Mouse (Mus musculus): ENCODE data around the gene Exoc6b. TPM values are rescaled to one million over a fixed set of nuclear protein-coding genes. Genes with fewer than 3 reads are reported as not detected.

The Exoc6b gene
- polyA plus RNA-seq, 1 experiment from 2014 or later: 31.2 TPM

DNA sequence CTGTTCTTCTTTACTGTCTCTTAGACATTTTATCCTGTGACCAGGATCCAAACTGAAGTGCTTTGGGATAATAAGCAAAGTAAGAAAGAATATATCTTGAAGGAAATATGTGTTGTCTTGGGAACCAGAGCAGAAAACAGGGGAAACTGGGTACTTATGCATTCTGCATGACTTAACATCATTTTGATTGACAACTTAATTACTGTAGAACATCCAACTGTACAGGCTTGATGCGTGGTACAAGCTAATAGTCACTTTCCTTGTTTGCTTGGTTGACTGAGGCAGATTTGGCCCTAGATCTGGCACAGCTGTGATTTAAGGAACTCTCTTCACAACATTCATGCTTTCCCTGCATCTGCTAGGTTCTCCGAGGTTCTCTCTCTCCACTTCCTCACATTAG lies 285.3 kb downstream of the Exoc6b start:
- Histone ChIP-seq H3K27ac (ENCODE audit: low read length) (no peak overlapping the region), H3K4me1 (ENCODE audit: control insufficient read depth, insufficient read depth, low read length) (no peaks in the 10 kb centered on the region), H3K9me3 (replicated peaks; ENCODE audit: control insufficient read depth, low read length) (no peaks in the 10 kb centered on the region), H3K36me3 (ENCODE audit: control insufficient read depth, insufficient read depth, low read length) (no peaks in the 10 kb centered on the region), H3K4me2 (ENCODE audit: low read depth, low read length) (no peak overlapping the region), H3K9ac (ENCODE audit: low read length) (no peak overlapping the region), H3K4me3 (replicated peaks; ENCODE audit: low read length) (no peak overlapping the region), H3K27me3 (ENCODE audit: control insufficient read depth, insufficient read depth, low read length) (no peaks in the 10 kb centered on the region)
- no peak for ATAC-seq (ENCODE audit: insufficient read depth, low FRiP score)
- WGBS: 67% methylated on average over 2 of the region's 2 CpGs

DNA sequence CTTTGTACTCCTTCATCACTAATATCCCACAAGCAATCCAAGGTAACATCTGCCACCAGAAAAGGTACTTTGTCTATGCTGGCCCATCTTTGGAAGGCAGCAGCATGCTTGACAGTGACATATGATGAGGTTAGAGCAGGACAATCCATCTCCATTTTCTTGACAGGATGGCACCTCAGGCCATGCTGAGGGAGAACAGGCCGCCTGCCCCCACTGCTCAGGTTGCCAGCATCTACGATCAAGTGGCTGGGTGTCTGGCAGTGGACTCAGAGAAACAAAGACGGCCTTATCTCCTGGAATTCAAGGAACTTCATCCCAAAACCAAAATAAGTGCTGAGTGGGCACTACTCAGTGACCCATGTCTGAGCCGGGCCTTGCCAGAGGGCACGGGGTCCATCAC lies 289.3 kb downstream of the Exoc6b start:
- ATAC-seq (ENCODE audit: insufficient read depth, low FRiP score): no peak
- Histone ChIP-seq H3K4me3 (replicated peaks; ENCODE audit: low read length) (no peak overlapping the region), H3K27me3 (ENCODE audit: control insufficient read depth, insufficient read depth, low read length) (no peaks in the 10 kb centered on the region), H3K9me3 (replicated peaks; ENCODE audit: control insufficient read depth, low read length) (no peaks in the 10 kb centered on the region), H3K4me1 (ENCODE audit: control insufficient read depth, insufficient read depth, low read length) (peaks cover 12% of the 10 kb centered on the region; the same call in 1 of the 2 replicates), H3K36me3 (ENCODE audit: control insufficient read depth, insufficient read depth, low read length) (no peaks in the 10 kb centered on the region), H3K27ac (ENCODE audit: low read length) (no peak overlapping the region), H3K4me2 (ENCODE audit: low read depth, low read length) (no peak overlapping the region), H3K9ac (ENCODE audit: low read length) (no peak overlapping the region)
- 46% methylated on average over 5 of the region's 5 CpGs for WGBS

DNA sequence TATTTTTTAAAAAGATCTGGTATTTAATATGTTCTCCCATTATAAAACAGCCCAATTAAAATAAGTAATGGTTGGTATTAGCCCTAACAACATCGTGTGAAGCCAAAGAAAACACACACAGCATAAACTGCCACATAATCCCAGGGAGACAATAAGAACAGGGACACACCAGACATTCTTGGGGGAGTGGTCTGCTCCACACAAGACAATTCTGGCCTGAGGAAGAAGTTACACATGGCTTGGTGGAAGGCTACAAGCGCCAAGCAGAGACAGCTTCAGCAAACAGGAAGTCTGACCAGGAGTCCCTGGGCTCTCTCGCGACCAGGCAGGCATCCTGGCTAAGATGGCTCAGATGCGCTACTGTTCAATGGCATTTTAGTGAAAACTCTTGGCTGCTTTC lies 290.3 kb downstream of the Exoc6b start:
- WGBS: 62% methylated on average over 5 of the region's 5 CpGs

DNA sequence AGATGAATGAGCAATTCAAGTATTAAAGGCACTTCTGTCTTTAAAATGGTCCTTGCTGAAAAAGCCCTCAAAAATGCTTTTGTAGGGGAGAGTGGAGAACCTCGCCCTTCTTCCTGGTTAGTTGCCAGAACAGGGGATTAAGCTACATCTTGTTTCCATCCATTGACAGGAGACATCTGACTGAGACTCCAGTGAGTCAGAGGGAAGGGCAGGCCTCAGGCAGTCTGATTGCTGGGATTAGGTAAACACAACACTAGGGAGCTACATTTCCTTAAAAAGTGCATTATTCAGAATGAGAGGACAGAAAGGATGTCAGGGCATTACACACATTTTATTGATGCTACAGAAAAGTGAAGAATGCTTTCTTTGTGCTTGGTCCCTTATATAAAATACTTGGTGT lies 293.4 kb downstream of the Exoc6b start:
- Histone ChIP-seq H3K27ac (ENCODE audit: low read length) (0 out of 2 replicates have a peak overlapping the region, but pooled peaks have one; percentile 51), H3K27me3 (ENCODE audit: control insufficient read depth, insufficient read depth, low read length) (no peaks in the 10 kb centered on the region), H3K4me1 (ENCODE audit: control insufficient read depth, insufficient read depth, low read length) (peaks cover 12% of the 10 kb centered on the region; the same call in 1 of the 2 replicates), H3K36me3 (ENCODE audit: control insufficient read depth, insufficient read depth, low read length) (no peaks in the 10 kb centered on the region), H3K9me3 (replicated peaks; ENCODE audit: control insufficient read depth, low read length) (no peaks in the 10 kb centered on the region), H3K4me3 (replicated peaks; ENCODE audit: low read length) (no peak overlapping the region), H3K9ac (ENCODE audit: low read length) (no peak overlapping the region), H3K4me2 (ENCODE audit: low read depth, low read length) (no peak overlapping the region)
- ATAC-seq (ENCODE audit: insufficient read depth, low FRiP score): peak; percentile 79; the same call in 1 of the 2 replicates
- 24% methylated on average over 1 of the region's 1 CpGs for WGBS

More for the DNA sequence above, 290.3 kb downstream of the Exoc6b start:
- no peak for ATAC-seq (ENCODE audit: insufficient read depth, low FRiP score)
- no peak overlapping the region for H3K9ac ChIP-seq (ENCODE audit: low read length)
- H3K4me2 ChIP-seq (ENCODE audit: low read depth, low read length): no peak overlapping the region
- H3K27ac ChIP-seq (ENCODE audit: low read length): no peak overlapping the region
- no peak overlapping the region for H3K4me3 ChIP-seq (replicated peaks; ENCODE audit: low read length)
- H3K4me1 ChIP-seq (ENCODE audit: control insufficient read depth, insufficient read depth, low read length): peaks cover 12% of the 10 kb centered on the region; the same call in 1 of the 2 replicates
- no peaks in the 10 kb centered on the region for H3K36me3 ChIP-seq (ENCODE audit: control insufficient read depth, insufficient read depth, low read length)
- H3K9me3 ChIP-seq (replicated peaks; ENCODE audit: control insufficient read depth, low read length): no peaks in the 10 kb centered on the region
- H3K27me3 ChIP-seq (ENCODE audit: control insufficient read depth, insufficient read depth, low read length): no peaks in the 10 kb centered on the region

DNA sequence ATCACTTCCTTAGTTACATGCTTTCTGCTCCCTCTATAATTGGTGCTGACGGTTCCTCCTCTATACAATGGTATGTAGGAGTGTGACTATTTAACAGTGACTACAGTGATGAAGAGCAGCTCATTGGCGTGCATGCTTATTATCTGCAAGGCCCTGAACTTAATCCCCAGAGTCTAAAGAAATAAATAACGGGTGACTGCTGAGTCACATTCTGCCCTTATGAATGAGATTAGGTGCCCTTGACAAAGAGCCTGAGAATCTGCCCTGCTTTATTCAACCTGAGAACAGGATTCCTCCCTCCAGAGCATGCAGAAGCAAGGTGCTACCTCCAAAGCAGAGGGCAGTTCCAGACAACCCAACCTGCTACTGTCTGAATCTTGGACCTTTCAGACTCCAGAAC lies 314.0 kb downstream of the Exoc6b start:
- no peak overlapping the region for H3K9ac ChIP-seq (ENCODE audit: low read length)
- H3K4me1 ChIP-seq (ENCODE audit: control insufficient read depth, insufficient read depth, low read length): no peaks in the 10 kb centered on the region
- WGBS: 59% methylated on average over 3 of the region's 3 CpGs
- no peaks in the 10 kb centered on the region for H3K36me3 ChIP-seq (ENCODE audit: control insufficient read depth, insufficient read depth, low read length)
- H3K27ac ChIP-seq (ENCODE audit: low read length): no peak overlapping the region
- H3K4me2 ChIP-seq (ENCODE audit: low read depth, low read length): no peak overlapping the region
- no peaks in the 10 kb centered on the region for H3K9me3 ChIP-seq (replicated peaks; ENCODE audit: control insufficient read depth, low read length)
- no peaks in the 10 kb centered on the region for H3K27me3 ChIP-seq (ENCODE audit: control insufficient read depth, insufficient read depth, low read length)
- H3K4me3 ChIP-seq (replicated peaks; ENCODE audit: low read length): no peak overlapping the region
- no peak for ATAC-seq (ENCODE audit: insufficient read depth, low FRiP score)

DNA sequence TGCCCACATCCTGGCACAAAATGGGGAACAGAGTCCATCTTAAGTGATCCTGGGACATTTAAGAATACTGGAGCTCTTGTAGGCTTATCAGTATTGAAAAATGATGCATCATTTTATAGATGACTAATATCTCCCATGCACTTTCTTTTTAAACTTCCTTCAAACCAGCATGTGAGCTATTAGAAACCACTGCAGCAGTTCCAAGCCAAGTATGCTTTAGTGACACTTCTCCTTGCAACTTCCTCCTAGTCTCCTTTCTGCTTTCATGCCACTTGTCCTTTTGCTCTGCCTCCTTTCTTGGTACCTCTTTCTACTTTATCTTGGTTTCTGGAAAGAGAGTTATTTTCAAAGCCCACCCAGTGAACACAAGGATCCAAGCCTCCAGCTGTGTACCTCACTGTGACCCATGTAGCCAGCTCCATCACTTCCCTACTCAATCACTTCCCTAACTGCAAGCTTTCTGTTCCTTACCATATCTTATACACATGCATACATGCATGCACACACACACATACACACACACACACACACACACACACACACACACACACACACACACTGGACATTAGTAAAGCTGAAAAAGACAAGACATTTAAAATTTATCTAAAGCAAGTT lies 316.4 kb downstream of the Exoc6b start:
- Histone ChIP-seq H3K9me3 (replicated peaks; ENCODE audit: control insufficient read depth, low read length) (no peaks in the 10 kb centered on the region), H3K27ac (ENCODE audit: low read length) (no peak overlapping the region), H3K27me3 (ENCODE audit: control insufficient read depth, insufficient read depth, low read length) (no peaks in the 10 kb centered on the region), H3K36me3 (ENCODE audit: control insufficient read depth, insufficient read depth, low read length) (no peaks in the 10 kb centered on the region), H3K4me1 (ENCODE audit: control insufficient read depth, insufficient read depth, low read length) (no peaks in the 10 kb centered on the region), H3K9ac (ENCODE audit: low read length) (no peak overlapping the region), H3K4me3 (replicated peaks; ENCODE audit: low read length) (no peak overlapping the region), H3K4me2 (ENCODE audit: low read depth, low read length) (no peak overlapping the region)
- ATAC-seq (ENCODE audit: insufficient read depth, low FRiP score): no peak

DNA sequence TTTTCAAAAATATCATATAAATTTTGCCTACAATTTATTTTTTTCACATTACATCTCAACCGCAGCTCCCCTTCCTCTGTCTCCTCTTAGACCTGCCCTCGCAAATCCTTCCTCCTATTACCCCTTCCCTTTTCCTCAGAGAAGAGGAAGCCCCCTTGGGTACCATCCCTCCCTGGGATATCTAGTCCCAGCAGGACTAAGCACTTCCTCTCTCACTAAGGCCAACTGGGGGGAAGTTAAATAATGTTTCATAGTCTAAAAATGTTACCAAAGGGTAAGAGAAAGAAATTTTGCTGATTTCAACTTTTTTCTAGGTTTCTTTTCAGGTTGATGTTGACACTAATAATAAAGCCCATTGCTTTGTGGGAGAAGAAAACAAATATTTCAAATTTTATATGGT lies 317.9 kb downstream of the Exoc6b start:
- no peaks in the 10 kb centered on the region for H3K4me1 ChIP-seq (ENCODE audit: control insufficient read depth, insufficient read depth, low read length)
- no peaks in the 10 kb centered on the region for H3K9me3 ChIP-seq (replicated peaks; ENCODE audit: control insufficient read depth, low read length)
- H3K9ac ChIP-seq (ENCODE audit: low read length): no peak overlapping the region
- 82% methylated on average over 2 of the region's 2 CpGs for WGBS
- H3K4me3 ChIP-seq (replicated peaks; ENCODE audit: low read length): no peak overlapping the region
- H3K36me3 ChIP-seq (ENCODE audit: control insufficient read depth, insufficient read depth, low read length): no peaks in the 10 kb centered on the region
- H3K27me3 ChIP-seq (ENCODE audit: control insufficient read depth, insufficient read depth, low read length): no peaks in the 10 kb centered on the region
- no peak overlapping the region for H3K27ac ChIP-seq (ENCODE audit: low read length)
- no peak overlapping the region for H3K4me2 ChIP-seq (ENCODE audit: low read depth, low read length)
- no peak for ATAC-seq (ENCODE audit: insufficient read depth, low FRiP score)

DNA sequence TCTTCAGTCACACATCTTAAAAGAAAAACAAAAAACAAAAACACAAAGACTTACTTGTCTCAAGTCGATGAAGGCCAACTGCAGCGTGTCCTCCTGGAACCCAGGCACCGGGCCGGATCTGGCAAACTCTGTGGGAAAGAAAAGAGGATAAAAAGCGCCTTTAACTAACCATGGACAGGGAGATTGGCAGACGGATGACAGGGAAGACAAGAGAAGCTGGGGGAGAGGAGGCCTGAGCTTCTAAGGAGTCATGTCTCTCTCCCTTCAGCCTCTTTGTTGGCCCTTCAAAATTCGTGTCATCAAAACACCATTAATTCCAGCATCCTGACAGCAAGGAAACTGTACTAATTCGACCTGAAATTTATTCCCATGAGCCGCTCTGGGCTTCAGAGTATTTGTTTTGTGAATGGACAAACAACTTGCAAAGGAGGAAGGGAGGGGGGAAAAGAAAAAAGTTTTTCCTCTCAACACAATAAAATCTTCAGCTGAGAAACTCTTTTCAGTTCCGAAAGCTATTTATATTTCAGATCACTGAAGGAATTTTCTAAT lies 322.4 kb downstream of the Exoc6b start:
- no peaks in the 10 kb centered on the region for H3K9me3 ChIP-seq (replicated peaks; ENCODE audit: control insufficient read depth, low read length)
- H3K4me1 ChIP-seq (ENCODE audit: control insufficient read depth, insufficient read depth, low read length): no peaks in the 10 kb centered on the region
- H3K4me2 ChIP-seq (ENCODE audit: low read depth, low read length): no peak overlapping the region
- H3K27ac ChIP-seq (ENCODE audit: low read length): no peak overlapping the region
- H3K27me3 ChIP-seq (ENCODE audit: control insufficient read depth, insufficient read depth, low read length): no peaks in the 10 kb centered on the region
- H3K4me3 ChIP-seq (replicated peaks; ENCODE audit: low read length): no peak overlapping the region
- ATAC-seq (ENCODE audit: insufficient read depth, low FRiP score): no peak
- no peaks in the 10 kb centered on the region for H3K36me3 ChIP-seq (ENCODE audit: control insufficient read depth, insufficient read depth, low read length)
- 68% methylated on average over 10 of the region's 10 CpGs for WGBS
- no peak overlapping the region for H3K9ac ChIP-seq (ENCODE audit: low read length)

DNA sequence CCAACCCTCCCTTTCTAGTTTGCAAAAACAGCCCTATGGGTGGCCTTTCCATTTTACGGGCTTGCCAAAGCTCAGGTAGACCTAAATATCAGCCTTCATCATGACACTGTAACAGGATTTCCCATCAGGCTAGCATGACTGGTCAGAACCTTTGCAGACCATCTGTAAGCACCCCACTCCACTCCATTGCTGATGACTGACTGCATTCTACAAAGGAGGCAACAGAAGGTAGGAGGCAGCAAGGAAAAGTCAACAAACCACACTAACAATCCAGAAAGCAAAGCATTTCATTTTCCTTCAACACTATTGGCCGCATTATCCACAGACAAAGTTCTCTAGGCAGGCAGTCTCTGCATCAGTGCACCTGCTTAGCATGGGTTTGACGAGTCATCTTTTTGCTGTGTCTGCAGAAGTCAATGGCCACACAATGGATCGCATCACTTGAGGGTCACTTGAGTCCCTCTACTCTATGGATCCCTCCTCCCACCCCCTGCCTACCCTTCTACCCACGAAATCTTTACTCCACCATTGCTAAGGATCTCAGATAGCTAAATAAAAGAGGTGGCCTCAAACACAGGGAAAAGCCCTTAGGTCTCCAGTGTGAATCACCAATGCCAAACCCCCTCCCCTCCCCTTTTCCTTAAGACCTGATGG lies 323.0 kb downstream of the Exoc6b start:
- Histone ChIP-seq H3K27me3 (ENCODE audit: control insufficient read depth, insufficient read depth, low read length) (no peaks in the 10 kb centered on the region), H3K9me3 (replicated peaks; ENCODE audit: control insufficient read depth, low read length) (no peaks in the 10 kb centered on the region), H3K4me1 (ENCODE audit: control insufficient read depth, insufficient read depth, low read length) (no peaks in the 10 kb centered on the region), H3K9ac (ENCODE audit: low read length) (no peak overlapping the region), H3K4me3 (replicated peaks; ENCODE audit: low read length) (no peak overlapping the region), H3K4me2 (ENCODE audit: low read depth, low read length) (no peak overlapping the region), H3K27ac (ENCODE audit: low read length) (no peak overlapping the region), H3K36me3 (ENCODE audit: control insufficient read depth, insufficient read depth, low read length) (no peaks in the 10 kb centered on the region)
- WGBS: 87% methylated on average over 5 of the region's 5 CpGs
- ATAC-seq (ENCODE audit: insufficient read depth, low FRiP score): no peak

Data from stomach, embryonic 16.5 days (tissue).